ENCODE assay signal across 8 mouse cellular contexts in the genomic region with DNA sequence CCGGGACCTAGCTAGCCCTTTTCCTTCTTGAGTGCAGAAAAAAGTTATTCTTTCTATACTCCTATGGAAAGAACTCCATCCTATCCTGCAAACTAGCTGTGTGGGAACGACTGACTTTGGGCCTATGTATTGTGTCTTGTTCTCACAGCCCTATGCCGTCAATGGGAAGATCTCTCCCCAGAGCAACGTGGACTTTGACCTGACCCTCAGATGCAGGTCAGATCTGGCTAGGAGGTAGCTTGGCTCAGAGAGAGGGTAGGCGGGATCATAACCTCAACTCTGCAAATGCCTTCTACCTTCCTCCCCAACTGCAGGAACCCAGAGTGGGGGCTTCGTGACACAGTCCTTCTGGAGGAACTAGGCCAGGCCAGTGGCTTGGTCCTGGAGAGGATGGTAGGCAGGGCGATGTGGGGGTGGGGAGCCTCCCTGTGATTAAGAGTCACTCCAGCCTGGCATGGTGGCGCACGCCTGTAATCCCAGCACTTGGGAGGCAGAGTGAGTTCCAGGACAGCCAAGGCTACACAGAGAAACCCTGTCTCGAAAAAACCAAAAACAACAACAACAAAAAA. TPM values are rescaled to one million over a fixed set of nuclear protein-coding genes. Genes with fewer than 3 reads are reported as not detected.
DNase-seq lines count a peak whose midpoint lies in the region; ATAC-seq lines count a peak whose summit lies in the region.

No protein-coding gene starts in this region.

- no peaks in the 10 kb centered on the region for H3K9me3 ChIP-seq in heart, embryonic 10.5 days
- H3K9me3 ChIP-seq in embryonic facial prominence, embryonic 14.5 days (ENCODE audit: control insufficient read depth, low read length) = no peaks in the 10 kb centered on the region
- H3K9me3 ChIP-seq in midbrain, embryonic 14.5 days (ENCODE audit: control insufficient read depth, low read length) = no peaks in the 10 kb centered on the region

- peak overlapping the region; percentile 85 for H3K4me2 ChIP-seq in embryonic facial prominence, embryonic 14.5 days (ENCODE audit: low read depth, low read length)
- H3K4me2 ChIP-seq in midbrain, embryonic 14.5 days (ENCODE audit: low read length) = peak overlapping the region; percentile 97

- no peak for ATAC-seq in embryonic facial prominence, embryonic 14.5 days (ENCODE audit: low read depth)
- no peak for ATAC-seq in midbrain, embryonic 14.5 days (ENCODE audit: low FRiP score, low TSS enrichment)

- peaks cover 21% of the 10 kb centered on the region for H3K36me3 ChIP-seq in heart, embryonic 10.5 days
- peaks cover 15% of the 10 kb centered on the region for H3K36me3 ChIP-seq in embryonic facial prominence, embryonic 14.5 days (ENCODE audit: control insufficient read depth, insufficient read depth, low read length)
- peaks cover 21% of the 10 kb centered on the region for H3K36me3 ChIP-seq in midbrain, embryonic 14.5 days (ENCODE audit: control insufficient read depth, insufficient read depth, low read length)

- no peak for DNase-seq in heart, embryonic 10.5 days (ENCODE audit: low spot score)
- DNase-seq in heart, postnatal 4 days = no peak
- no peak for DNase-seq in embryonic facial prominence, embryonic 14.5 days (ENCODE audit: low spot score)
- DNase-seq in kidney, adult 9 months = peak; percentile 90
- DNase-seq in midbrain, embryonic 14.5 days = no peak
- no peak for DNase-seq in adipocyte (ENCODE audit: low spot score)
- DNase-seq in frontal cortex, adult 2 months (ENCODE audit: extremely low spot score in 1 of 2, low spot score in 1 of 2) = no peak
- DNase-seq in ovary, postnatal 14 days (ENCODE audit: low spot score) = no peak

- WGBS in heart, embryonic 10.5 days = 71% methylated on average over 10 of the region's 10 CpGs
- WGBS in embryonic facial prominence, embryonic 14.5 days = 56% methylated on average over 10 of the region's 10 CpGs
- 56% methylated on average over 10 of the region's 10 CpGs for WGBS in midbrain, embryonic 14.5 days

- H3K27me3 ChIP-seq in heart, embryonic 10.5 days (ENCODE audit: insufficient read depth, poor library complexity, severe bottlenecking) = no peaks in the 10 kb centered on the region
- no peaks in the 10 kb centered on the region for H3K27me3 ChIP-seq in embryonic facial prominence, embryonic 14.5 days (replicated peaks; ENCODE audit: control insufficient read depth, insufficient read depth, low read length)
- no peaks in the 10 kb centered on the region for H3K27me3 ChIP-seq in midbrain, embryonic 14.5 days (ENCODE audit: control insufficient read depth, insufficient read depth, low read length)

- peak overlapping the region; percentile 78 for H3K9ac ChIP-seq in embryonic facial prominence, embryonic 14.5 days (ENCODE audit: low read depth, low read length)
- H3K9ac ChIP-seq in midbrain, embryonic 14.5 days (replicated peaks; ENCODE audit: low read length) = peak overlapping the region; percentile 80

- peak overlapping the region; percentile 81 for H3K4me3 ChIP-seq in heart, embryonic 10.5 days
- peak overlapping the region; percentile 79 for H3K4me3 ChIP-seq in embryonic facial prominence, embryonic 14.5 days (ENCODE audit: low read depth, low read length)
- peak overlapping the region; percentile 75 for H3K4me3 ChIP-seq in midbrain, embryonic 14.5 days (replicated peaks; ENCODE audit: low read depth, low read length)

- H3K4me1 ChIP-seq in heart, embryonic 10.5 days = peaks cover 56% of the 10 kb centered on the region
- peaks cover 7% of the 10 kb centered on the region; the same call in 1 of the 2 replicates for H3K4me1 ChIP-seq in embryonic facial prominence, embryonic 14.5 days (ENCODE audit: control insufficient read depth, insufficient read depth, low read length)
- H3K4me1 ChIP-seq in midbrain, embryonic 14.5 days (ENCODE audit: control insufficient read depth, insufficient read depth, low read length) = peaks cover 36% of the 10 kb centered on the region

- H3K27ac ChIP-seq in heart, embryonic 10.5 days = 0 out of 2 replicates have a peak overlapping the region, but pooled peaks have one; percentile 92
- no peak overlapping the region for H3K27ac ChIP-seq in embryonic facial prominence, embryonic 14.5 days (replicated peaks; ENCODE audit: low read depth, low read length)
- H3K27ac ChIP-seq in midbrain, embryonic 14.5 days (replicated peaks; ENCODE audit: low read depth, low read length) = peak overlapping the region; percentile 94; the same call in 1 of the 2 replicates

RNA-seq across cellular contexts. Expression of a gene that starts 1.6 kb away (rescaled TPM):
- 46.7 and 55.4 TPM in 2 replicates for polyA plus RNA-seq in heart, embryonic 10.5 days (2016; fragmentation: Nextera tagmentation; extraction: Ambion mirVana)
- total RNA-seq in heart, postnatal 4 days (2021) = 10 to 100 TPM; 10.8 to 11.7 TPM
- 40.6 and 44.1 TPM in 2 replicates for polyA plus RNA-seq in embryonic facial prominence, embryonic 14.5 days (2014; fragmentation: Nextera tagmentation; extraction: Ambion mirVana)
- polyA plus RNA-seq in midbrain, embryonic 14.5 days (2014; fragmentation: Nextera tagmentation; extraction: Ambion mirVana) = 58.2 and 75.9 TPM in 2 replicates
- polyA plus RNA-seq in frontal cortex, adult 2 months (2012; rRNA removed) = 74.9 and 79.9 TPM in 2 replicates

RNA-seq across cellular contexts. Expression of a gene that starts 4.2 kb away (rescaled TPM):
- polyA plus RNA-seq in heart, embryonic 10.5 days (2016; fragmentation: Nextera tagmentation; extraction: Ambion mirVana) = 0.96 and 3.8 TPM in 2 replicates
- total RNA-seq in heart, postnatal 4 days (2021) = 1 to 10 TPM in 1 of 2 experiments, under 1 TPM in 1; 0.70 to 1.1 TPM
- 0.42 and 0.48 TPM in 2 replicates for polyA plus RNA-seq in embryonic facial prominence, embryonic 14.5 days (2014; fragmentation: Nextera tagmentation; extraction: Ambion mirVana)
- 0.61 and 0.70 TPM in 2 replicates for polyA plus RNA-seq in midbrain, embryonic 14.5 days (2014; fragmentation: Nextera tagmentation; extraction: Ambion mirVana)
- 0.61 and 0.64 TPM in 2 replicates for polyA plus RNA-seq in frontal cortex, adult 2 months (2012; rRNA removed)

RNA-seq across cellular contexts. Expression of a gene that starts 7.9 kb away (rescaled TPM):
- polyA plus RNA-seq in heart, embryonic 10.5 days (2016; fragmentation: Nextera tagmentation; extraction: Ambion mirVana) = 133 and 201 TPM in 2 replicates
- 100 to 1,000 TPM; 195 to 217 TPM for total RNA-seq in heart, postnatal 4 days (2021)
- polyA plus RNA-seq in embryonic facial prominence, embryonic 14.5 days (2014; fragmentation: Nextera tagmentation; extraction: Ambion mirVana) = 25.7 and 36.7 TPM in 2 replicates
- 13.9 and 19.3 TPM in 2 replicates for polyA plus RNA-seq in midbrain, embryonic 14.5 days (2014; fragmentation: Nextera tagmentation; extraction: Ambion mirVana)
- 28.8 and 34.5 TPM in 2 replicates for polyA plus RNA-seq in frontal cortex, adult 2 months (2012; rRNA removed)

RNA-seq across cellular contexts. Expression of a gene that starts 15.1 kb away (rescaled TPM):
- polyA plus RNA-seq in heart, embryonic 10.5 days (2016; fragmentation: Nextera tagmentation; extraction: Ambion mirVana) = 22.4 and 31.7 TPM in 2 replicates
- 10 to 100 TPM; 14.4 to 15.1 TPM for total RNA-seq in heart, postnatal 4 days (2021)
- polyA plus RNA-seq in embryonic facial prominence, embryonic 14.5 days (2014; fragmentation: Nextera tagmentation; extraction: Ambion mirVana) = 17.6 and 19.8 TPM in 2 replicates
- 14.4 and 17.1 TPM in 2 replicates for polyA plus RNA-seq in midbrain, embryonic 14.5 days (2014; fragmentation: Nextera tagmentation; extraction: Ambion mirVana)
- 33.6 and 39.7 TPM in 2 replicates for polyA plus RNA-seq in frontal cortex, adult 2 months (2012; rRNA removed)

RNA-seq across cellular contexts. Expression of a gene that starts 31.8 kb away (rescaled TPM):
- polyA plus RNA-seq in heart, embryonic 10.5 days (2016; fragmentation: Nextera tagmentation; extraction: Ambion mirVana) = 29.0 and 29.8 TPM in 2 replicates
- 10 to 100 TPM; 77.1 to 78.4 TPM for total RNA-seq in heart, postnatal 4 days (2021)
- polyA plus RNA-seq in embryonic facial prominence, embryonic 14.5 days (2014; fragmentation: Nextera tagmentation; extraction: Ambion mirVana) = 12.0 and 13.0 TPM in 2 replicates
- 9.6 and 16.8 TPM in 2 replicates for polyA plus RNA-seq in midbrain, embryonic 14.5 days (2014; fragmentation: Nextera tagmentation; extraction: Ambion mirVana)
- 101 and 122 TPM in 2 replicates for polyA plus RNA-seq in frontal cortex, adult 2 months (2012; rRNA removed)
